Mouse (Mus musculus) myocyte (in vitro differentiated cells): ENCODE data around the gene Smg9.

Experiments used
- E2F4 ChIP-seq: IDR thresholded peaks from one replicate; pipeline ENCODE4 v1.6.1; 2011; ENCODE audit warnings: mild to moderate bottlenecking, control low read depth, moderate library complexity; ENCODE audit not compliant: insufficient read depth
- MAX ChIP-seq: IDR thresholded peaks from one replicate; pipeline ENCODE4 v1.6.1; 2011; ENCODE audit warnings: low read depth, mild to moderate bottlenecking, control low read depth
- POLR2A ChIP-seq: IDR thresholded peaks from one replicate; pipeline ENCODE4 v1.6.1; 2011; ENCODE audit warnings: low read depth, mild to moderate bottlenecking, control low read depth, moderate library complexity; ENCODE audit not compliant: insufficient read length
- POLR2AphosphoS2 ChIP-seq: IDR thresholded peaks from one replicate; pipeline ENCODE4 v1.6.1; 2011; ENCODE audit warnings: low read depth, control low read depth; ENCODE audit not compliant: insufficient read length
- REST ChIP-seq: IDR thresholded peaks from one replicate; pipeline ENCODE4 v1.6.1; 2011; ENCODE audit warnings: mild to moderate bottlenecking, control low read depth, moderate library complexity; ENCODE audit not compliant: insufficient read depth, insufficient read length
- TCF12 ChIP-seq: IDR thresholded peaks from one replicate; pipeline ENCODE4 v1.6.1; 2011; ENCODE audit warnings: mild to moderate bottlenecking, control low read depth; ENCODE audit not compliant: poor library complexity, insufficient read depth, severe bottlenecking
- USF1 ChIP-seq: IDR thresholded peaks from one replicate; pipeline ENCODE4 v1.6.1; 2011; ENCODE audit warnings: low read depth, mild to moderate bottlenecking, control low read depth, moderate library complexity

DNA sequence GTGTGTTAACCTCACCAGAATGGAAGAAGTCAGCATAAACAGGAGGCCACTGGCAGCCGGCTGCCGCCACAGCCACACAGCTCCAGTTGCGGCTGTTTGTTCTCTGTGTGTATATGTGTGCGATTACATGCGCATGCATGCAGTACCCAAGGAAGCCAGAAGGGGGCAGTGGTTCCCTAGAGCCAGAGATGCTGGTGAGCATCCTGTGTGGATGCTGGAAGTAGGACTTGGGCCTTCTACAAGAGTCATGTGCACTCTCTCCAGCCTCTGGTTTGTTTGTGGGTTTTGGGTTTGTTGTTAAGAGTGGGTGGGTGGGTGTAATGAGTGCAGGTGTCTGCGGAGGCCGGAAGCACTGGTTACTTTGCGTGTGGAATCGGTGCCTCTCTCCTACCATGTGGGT, 3.4 kb downstream of the Smg9 start:
- no peak for TF ChIP-seq TCF12
- no peak for TF ChIP-seq POLR2A
- TF ChIP-seq USF1, result no peak
- no peak for TF ChIP-seq POLR2AphosphoS2
- no peak for TF ChIP-seq REST
- TF ChIP-seq MAX, result no peak
- no peak for TF ChIP-seq E2F4
